Mouse (Mus musculus): ENCODE data around the gene Ptpn4.

DNA sequence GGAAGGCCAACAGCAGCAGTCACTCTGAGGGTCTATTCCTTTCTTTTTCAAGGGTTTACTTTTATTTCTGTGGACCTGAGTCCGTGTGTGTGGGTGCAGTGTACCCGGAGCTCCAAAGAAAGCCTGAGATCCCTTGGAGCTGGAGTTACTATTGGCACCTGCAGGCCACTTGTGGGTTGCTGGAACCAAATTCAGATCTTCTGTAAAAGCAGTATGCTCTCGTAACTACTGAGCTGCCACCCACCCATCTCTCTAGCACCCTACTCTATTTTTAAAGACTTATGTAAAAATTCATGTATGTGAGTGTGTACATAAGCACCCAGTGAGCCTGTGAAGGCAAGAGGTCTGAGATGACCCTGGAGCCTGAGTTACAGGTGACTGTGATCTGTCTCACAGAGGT, 232.0 kb downstream of the Ptpn4 start:
- TF ChIP-seq CTCF (IDR thresholded peaks at IDR 0.05; ENCODE audit: low read depth) (no peak), EP300 (optimal IDR thresholded peaks at IDR 0.05) (no peak)
